Comparison of ENCODE assay signal across 11 mouse cellular contexts in the genomic region with DNA sequence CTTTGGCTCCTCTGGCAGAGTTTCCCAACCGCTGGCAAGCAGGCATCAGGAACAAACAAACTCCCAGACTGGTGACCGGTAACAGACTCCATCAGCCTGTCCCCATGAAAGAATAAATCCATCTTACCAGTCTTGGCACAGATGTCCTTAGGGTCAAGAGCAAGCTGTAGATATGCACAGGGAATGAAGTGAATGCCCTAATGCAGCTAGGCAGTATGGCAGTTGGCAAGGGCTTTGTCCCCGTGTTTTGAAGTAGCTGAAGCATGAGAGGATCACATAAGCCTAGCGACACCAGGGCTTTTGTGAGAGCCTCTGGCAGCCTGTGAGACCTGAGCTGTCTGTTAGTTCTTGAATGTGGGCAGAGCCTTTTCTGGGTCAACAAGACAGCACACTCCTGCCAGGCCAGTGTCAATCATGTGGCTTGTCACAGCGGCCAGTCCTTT.
A peak's percentile ranks its signal among the peaks of the same experiment; 100 is the strongest.
DNase-seq lines count a peak whose midpoint lies in the region; ATAC-seq lines count a peak whose summit lies in the region.
"Had no signal": no experiment of that assay in that cellular context is flagged by ENCODE, and none has a peak within 500 bp of the region (broad histone marks: within the 10 kb centered on the region; RNA-seq: fewer than 3 reads in every experiment).

No protein-coding gene starts in this region.

- H3K4me3 ChIP-seq in hindbrain, embryonic 14.5 days (replicated peaks; ENCODE audit: low read length), result no peak overlapping the region
- H3K4me3 ChIP-seq: embryonic facial prominence, embryonic 15.5 days had no signal

- no peak overlapping the region for H3K9ac ChIP-seq in hindbrain, embryonic 14.5 days
- H3K9ac ChIP-seq: embryonic facial prominence, embryonic 15.5 days had no signal

- no peak overlapping the region for H3K4me2 ChIP-seq in hindbrain, embryonic 14.5 days (replicated peaks)
- H3K4me2 ChIP-seq: embryonic facial prominence, embryonic 15.5 days had no signal

- no peak overlapping the region for H3K27ac ChIP-seq in hindbrain, embryonic 14.5 days
- H3K27ac ChIP-seq: embryonic facial prominence, embryonic 15.5 days had no signal

- H3K4me1 ChIP-seq in hindbrain, embryonic 14.5 days (replicated peaks; ENCODE audit: control insufficient read depth, insufficient read depth, low read length), result peaks cover 6% of the 10 kb centered on the region; the same call in 1 of the 2 replicates
- H3K4me1 ChIP-seq: embryonic facial prominence, embryonic 15.5 days had no signal

- H3K27me3 ChIP-seq in hindbrain, embryonic 14.5 days (ENCODE audit: control insufficient read depth, insufficient read depth, low read length), result no peaks in the 10 kb centered on the region
- H3K27me3 ChIP-seq: embryonic facial prominence, embryonic 15.5 days had no signal

- WGBS in hindbrain, embryonic 14.5 days, result 40% methylated on average over 5 of the region's 5 CpGs

- H3K9me3 ChIP-seq in hindbrain, embryonic 14.5 days (ENCODE audit: control insufficient read depth, low read length), result no peaks in the 10 kb centered on the region
- H3K9me3 ChIP-seq: embryonic facial prominence, embryonic 15.5 days had no signal

- DNase-seq in gastrocnemius, postnatal 14 days, result peak; percentile 22
- no peak for DNase-seq in gastrocnemius, postnatal 10 days
- DNase-seq in lung, postnatal 10 days, result peak; percentile 5
- DNase-seq in lung, postnatal 14 days, result no peak
- peak; percentile 27 for DNase-seq in hindbrain, embryonic 14.5 days (ENCODE audit: low spot score)
- DNase-seq in retina, postnatal 7 days (ENCODE audit: low read depth, low spot score), result peak; percentile 31
- no peak for DNase-seq in thymus, postnatal 36 days
- DNase-seq: cerebellum, adult 9-11 months; right cerebral cortex, postnatal 4 days had no signal

- ATAC-seq in hindbrain, embryonic 14.5 days (ENCODE audit: low FRiP score), result peak; percentile 70; the same call in 1 of the 2 replicates
- ATAC-seq: intestine, embryonic 16.5 days had no signal

- no peaks in the 10 kb centered on the region for H3K36me3 ChIP-seq in hindbrain, embryonic 14.5 days (replicated peaks; ENCODE audit: control insufficient read depth, insufficient read depth)
- H3K36me3 ChIP-seq: embryonic facial prominence, embryonic 15.5 days had no signal

- intact Hi-C loops in gastrocnemius, postnatal 14 days (cut with DNase I; ENCODE audit: low total_unique reads), result no loop called here

Comparison
In these comparisons a context has a peak if more than half of its experiments do, and no peak if none do; other contexts are left out.
1. DNase-seq: peak in gastrocnemius, postnatal 14 days (single experiment), lung, postnatal 10 days (single experiment), hindbrain, embryonic 14.5 days (single experiment) and retina, postnatal 7 days (single experiment); none in gastrocnemius, postnatal 10 days (single experiment), lung, postnatal 14 days (single experiment) and thymus, postnatal 36 days (0 of 2).